Mouse (Mus musculus) liver, postnatal 0 days (tissue): ENCODE results near the gene Zfp639. TPM values are rescaled to one million over a fixed set of nuclear protein-coding genes. Genes with fewer than 3 reads are reported as not detected.

Experiments
- ATAC-seq: fragments of 200-750 bp; cut with Nextera tagmentation; 2 replicates; pipeline ENCODE4 v1.8.0; 2017; ENCODE audit warnings: mild to moderate bottlenecking, moderate library complexity
- DNase-seq: peaks from one replicate; pipeline ENCODE4 v3.0.0-alpha.2; 2016
- H3K27ac ChIP-seq: fragments of 300-500 bp; sonication (generic); 2 replicates; pipeline ENCODE4 v1.5.1; 2014; ENCODE audit warnings: antibody characterized with exemption, moderate library complexity, mild to moderate bottlenecking, low read depth
- H3K27me3 ChIP-seq: fragments of 300-500 bp; sonication (generic); 2 replicates; pipeline ENCODE4 v1.6.1; 2014; ENCODE audit warnings: low read length, control low read depth, mixed read lengths; ENCODE audit not compliant: insufficient read depth
- H3K36me3 ChIP-seq: fragments of 300-500 bp; sonication (generic); replicated peaks from 2 replicates; pipeline ENCODE4 v1.6.1; 2014; ENCODE audit warnings: mild to moderate bottlenecking, control low read depth, low read length, moderate library complexity, mixed read lengths; ENCODE audit not compliant: insufficient read depth
- H3K4me1 ChIP-seq: fragments of 300-500 bp; sonication (generic); 2 replicates; pipeline ENCODE4 v1.6.1; 2014; ENCODE audit warnings: antibody characterized with exemption, mild to moderate bottlenecking, control low read depth; ENCODE audit not compliant: insufficient read depth
- H3K4me2 ChIP-seq: fragments of 300-500 bp; sonication (generic); 2 replicates; pipeline ENCODE4 v1.6.1; 2014; ENCODE audit warnings: low read depth, mild to moderate bottlenecking, low read length, moderate library complexity, mixed read lengths
- H3K4me3 ChIP-seq: fragments of 300-500 bp; sonication (generic); 2 replicates; pipeline ENCODE4 v1.5.1; 2014; ENCODE audit warnings: low read depth, low read length
- H3K9ac ChIP-seq: fragments of 300-500 bp; sonication (generic); replicated peaks from 2 replicates; pipeline ENCODE4 v1.6.1; 2014; ENCODE audit warnings: mild to moderate bottlenecking, moderate library complexity
- H3K9me3 ChIP-seq: fragments of 300-500 bp; sonication (generic); 2 replicates; pipeline ENCODE4 v1.6.1; 2016; ENCODE audit warnings: mild to moderate bottlenecking, control low read depth, low read length, mixed read lengths
- CTCF ChIP-seq: sonication (generic); IDR thresholded peaks from 2 replicates; pipeline ENCODE4 v1.5.1; 2016; ENCODE audit warnings: antibody characterized with exemption, low read depth
- EP300 ChIP-seq: IDR thresholded peaks from 2 replicates; pipeline ENCODE4 v1.6.1; 2016; ENCODE audit warnings: antibody characterized with exemption, low read depth, mild to moderate bottlenecking
- WGBS: fragments of 180-500 bp; shearing (Covaris S2); extraction: QIAGEN DNeasy Blood & Tissue Kit; methylation state at CpG from one replicate; pipeline ENCODE4 v1.1.7; 2014; ENCODE audit not compliant: insufficient replicate concordance; 5-methylcytosine and 5-hydroxymethylcytosine counted together
- polyA plus RNA-seq: library from polyadenylated mRNA; unstranded; fragments of >200 nt; fragmentation: Nextera tagmentation; extraction: Ambion mirVana; gene quantifications from 2 replicates; pipeline ENCODE4 v1.2.1, GENCODE M21; 2015

The Zfp639 gene
- polyA plus RNA-seq, 1 experiment from 2014 or later, result 14.0 TPM

- Histone ChIP-seq H3K9me3 (no peaks in the 10 kb centered on the region), H3K9ac (no peak overlapping the region), H3K4me2 (no peak overlapping the region), H3K4me1 (no peaks in the 10 kb centered on the region; the same call in 1 of the 2 replicates), H3K4me3 (no peak overlapping the region), H3K27me3 (no peaks in the 10 kb centered on the region), H3K36me3 (no peaks in the 10 kb centered on the region), H3K27ac (no peak overlapping the region)
- WGBS, result 79% methylated on average over 2 of the region's 2 CpGs
- TF ChIP-seq CTCF, result no peak
- no peak for TF ChIP-seq EP300
- DNase-seq (no peak), ATAC-seq (no peak)
Observed at GRCm38 (mm10) chr3:32500346-32500745, 9.7 kb upstream of the Zfp639 start.

DNA sequence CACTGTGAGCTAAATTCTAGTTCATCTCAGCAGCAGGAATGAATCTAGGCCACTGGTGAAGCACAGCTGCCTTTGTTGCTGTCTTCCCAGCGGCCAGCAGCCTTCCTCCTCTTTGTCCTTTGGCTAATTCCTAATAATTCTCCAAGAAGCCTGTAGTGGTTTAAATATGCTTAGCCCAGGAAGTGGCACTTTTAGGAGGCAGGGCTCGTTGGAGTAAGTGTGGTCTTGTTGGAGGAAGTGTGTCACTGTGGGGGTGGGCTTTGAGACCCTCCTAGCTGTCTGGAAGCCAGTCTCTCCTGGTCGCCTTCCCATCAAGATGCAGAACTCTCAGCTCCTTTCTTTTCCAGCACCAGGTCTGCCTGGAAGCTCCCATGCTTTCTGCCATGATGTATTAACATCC is 4.2 kb upstream of the Zfp639 start:
- Histone ChIP-seq H3K9ac (no peak overlapping the region), H3K27ac (no peak overlapping the region), H3K4me3 (no peak overlapping the region), H3K4me1 (peaks cover 10% of the 10 kb centered on the region), H3K27me3 (no peaks in the 10 kb centered on the region), H3K36me3 (no peaks in the 10 kb centered on the region), H3K9me3 (no peaks in the 10 kb centered on the region), H3K4me2 (no peak overlapping the region)
- WGBS, result 52% methylated on average over 3 of the region's 3 CpGs
- DNase-seq (no peak), ATAC-seq (no peak)
- no peak for TF ChIP-seq CTCF
- no peak for TF ChIP-seq EP300

DNA sequence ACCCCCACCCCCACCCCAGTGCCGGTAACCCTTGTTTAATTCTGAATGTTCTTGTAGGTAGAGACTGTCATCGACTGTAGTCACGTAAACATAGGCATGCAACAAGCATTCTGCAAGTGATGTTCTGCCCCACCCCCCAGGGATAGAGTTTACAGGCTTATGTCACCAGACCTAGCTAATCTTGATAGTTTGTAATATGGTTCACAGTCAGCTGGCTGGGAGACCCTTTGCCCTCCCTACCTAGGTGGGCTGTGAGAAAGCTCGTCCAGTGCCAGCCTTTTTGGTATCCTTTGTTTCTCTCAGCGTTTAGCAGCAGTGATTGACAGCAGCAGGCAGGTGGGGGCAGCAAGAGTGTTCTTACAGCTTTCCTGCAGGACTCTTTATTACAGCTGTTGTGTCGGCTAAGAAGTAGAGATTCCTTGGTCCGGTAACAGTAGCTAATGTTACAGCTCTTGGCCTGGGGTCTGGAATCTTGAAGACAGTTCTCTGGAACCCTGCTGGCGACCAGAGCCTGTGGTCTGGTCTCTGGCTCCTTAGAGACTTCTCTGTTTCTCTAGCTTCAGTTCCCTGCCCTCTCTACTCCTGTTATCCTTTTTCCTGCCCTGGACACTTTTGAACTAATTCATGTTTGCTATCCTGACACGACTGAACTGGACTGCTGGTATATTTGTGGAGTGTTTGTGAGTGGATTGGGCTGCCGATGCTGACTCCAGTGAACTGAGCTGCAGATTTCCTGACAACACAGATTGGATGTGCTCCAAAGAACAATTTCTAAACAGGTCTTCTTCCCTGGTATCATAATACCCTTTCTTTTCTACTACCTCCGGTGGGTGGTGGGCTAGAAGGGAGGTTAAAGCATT is 3.5 kb upstream of the Zfp639 start:
- Histone ChIP-seq H3K27me3 (no peaks in the 10 kb centered on the region), H3K36me3 (no peaks in the 10 kb centered on the region), H3K27ac (no peak overlapping the region), H3K4me2 (no peak overlapping the region), H3K9me3 (no peaks in the 10 kb centered on the region), H3K4me3 (no peak overlapping the region), H3K4me1 (peaks cover 13% of the 10 kb centered on the region), H3K9ac (no peak overlapping the region)
- 64% methylated on average over 11 of the region's 11 CpGs for WGBS
- no peak for ATAC-seq
- TF ChIP-seq CTCF (no peak), EP300 (no peak)
- DNase-seq, result no peak

DNA sequence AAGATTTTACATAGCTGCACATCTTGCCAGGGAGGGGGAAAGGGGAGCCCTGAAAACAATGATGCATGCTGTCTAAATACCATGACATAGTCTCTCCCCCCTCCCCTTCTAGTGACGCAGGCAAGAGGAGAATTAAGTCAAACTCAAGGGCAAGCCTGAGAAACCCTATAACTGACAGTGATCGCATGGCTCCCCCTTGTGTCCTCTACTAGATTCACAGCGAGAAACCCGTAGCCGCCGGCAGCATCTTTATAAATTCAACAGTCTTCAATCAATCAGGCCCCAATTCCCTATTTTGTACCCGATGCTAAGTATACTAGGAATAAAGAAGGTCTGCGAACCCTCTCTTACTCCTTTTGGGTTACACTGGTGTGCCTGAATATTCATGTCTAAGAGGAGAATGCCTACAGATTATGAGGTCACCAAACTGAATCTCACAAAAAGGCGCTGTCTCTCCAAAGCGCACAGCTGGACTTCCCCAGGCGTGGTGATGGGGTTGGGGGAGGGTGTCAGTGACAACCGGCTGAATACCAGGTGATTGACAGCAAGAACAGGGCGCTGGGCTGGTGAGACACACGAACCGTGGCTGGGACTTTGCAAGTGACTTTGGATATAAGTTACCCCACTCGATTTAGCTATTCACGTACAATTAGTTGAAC is 1.3 kb upstream of the Zfp639 start:
- DNase-seq, result peak; percentile 68
- no peak for ATAC-seq
- Histone ChIP-seq H3K9me3 (no peaks in the 10 kb centered on the region), H3K9ac (no peak overlapping the region), H3K4me2 (peak overlapping the region; percentile 78), H3K36me3 (no peaks in the 10 kb centered on the region), H3K4me3 (peak overlapping the region; percentile 19), H3K27me3 (no peaks in the 10 kb centered on the region), H3K27ac (no peak overlapping the region), H3K4me1 (peaks cover 20% of the 10 kb centered on the region)
- no peak for TF ChIP-seq EP300
- peak; percentile 89 for TF ChIP-seq CTCF
- 7% methylated on average over 17 of the region's 17 CpGs for WGBS

DNA sequence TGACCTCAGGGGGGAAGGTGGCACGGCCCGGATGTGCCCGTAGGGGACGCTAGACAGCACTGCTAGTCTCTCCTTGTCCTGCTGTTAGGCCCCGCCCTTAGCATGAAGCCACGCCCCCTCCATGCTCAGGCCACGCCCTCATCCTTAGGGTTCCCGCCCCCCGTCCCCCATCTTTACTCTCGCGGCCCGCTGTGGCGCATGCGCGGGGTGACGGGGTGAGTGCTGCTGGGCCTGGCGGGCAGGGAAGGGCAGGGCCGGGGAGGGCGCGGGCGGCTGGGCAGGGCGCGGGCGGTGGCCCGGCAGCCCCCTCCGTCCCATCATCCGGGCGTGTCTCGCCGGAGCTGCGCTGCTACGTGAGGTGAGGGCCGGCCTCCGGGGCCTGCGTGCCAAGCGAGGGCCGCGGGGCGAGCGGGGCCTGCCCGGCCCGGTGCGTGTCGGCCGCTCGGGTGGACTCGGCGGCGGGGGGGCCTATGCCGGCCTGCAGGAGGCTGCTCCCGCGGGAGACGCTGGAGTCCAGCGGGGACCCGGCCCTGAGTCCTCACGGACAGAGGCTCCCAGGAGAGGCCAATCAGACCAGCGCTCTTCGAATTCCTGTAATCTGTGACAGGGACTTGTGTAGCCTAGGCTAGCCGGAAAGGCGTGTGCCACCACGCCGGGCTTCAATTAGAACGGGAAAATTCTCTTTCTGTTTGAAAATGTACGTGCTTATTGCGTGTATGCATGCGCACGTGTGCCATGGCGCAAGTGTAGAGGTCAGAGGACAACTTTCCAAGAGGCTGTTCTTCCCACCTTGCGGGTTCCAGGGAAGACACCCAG is 524 bp downstream of the Zfp639 start:
- Histone ChIP-seq H3K9ac (peak overlapping the region; percentile 88), H3K4me3 (peak overlapping the region; percentile 78), H3K4me1 (peaks cover 20% of the 10 kb centered on the region), H3K27me3 (no peaks in the 10 kb centered on the region), H3K9me3 (no peaks in the 10 kb centered on the region), H3K36me3 (peaks cover 5% of the 10 kb centered on the region), H3K27ac (peak overlapping the region; percentile 93), H3K4me2 (peak overlapping the region; percentile 78)
- DNase-seq (peak; percentile 98), ATAC-seq (peak; percentile 96)
- WGBS, result under 1% methylated on average over 62 of the region's 69 CpGs
- TF ChIP-seq CTCF (peak; percentile 92), EP300 (no peak)

DNA sequence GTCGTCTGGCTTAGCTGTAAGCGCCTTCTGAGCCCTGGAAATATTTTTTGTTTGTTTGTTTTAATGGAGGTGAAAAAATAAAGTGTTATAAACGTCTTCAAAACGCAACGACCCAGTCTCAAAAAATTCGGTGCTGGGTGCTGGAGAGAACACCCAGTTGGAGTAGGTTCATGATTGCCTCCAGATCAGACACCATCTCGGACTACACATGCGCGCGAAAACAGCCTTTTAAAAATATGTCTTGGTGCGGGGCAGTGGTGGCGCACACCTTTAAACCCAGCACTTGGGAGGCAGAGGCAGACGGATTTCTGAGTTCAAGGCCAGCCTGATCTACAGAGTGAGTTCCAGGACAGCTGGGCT is 1.1 kb downstream of the Zfp639 start:
- peaks cover 20% of the 10 kb centered on the region for H3K4me1 ChIP-seq
- peak overlapping the region; percentile 93 for H3K27ac ChIP-seq
- H3K36me3 ChIP-seq, result peaks cover 11% of the 10 kb centered on the region
- no peaks in the 10 kb centered on the region for H3K9me3 ChIP-seq
- H3K27me3 ChIP-seq, result no peaks in the 10 kb centered on the region
- DNase-seq (no peak), ATAC-seq (no peak)
- peak overlapping the region; percentile 88 for H3K9ac ChIP-seq
- WGBS, result 3% methylated on average over 13 of the region's 13 CpGs
- H3K4me3 ChIP-seq, result peak overlapping the region; percentile 78
- TF ChIP-seq CTCF, result no peak
- H3K4me2 ChIP-seq, result peak overlapping the region; percentile 78
